Mouse (Mus musculus) brain, embryonic 14.5 days (tissue): ENCODE results near the gene Hepacam2. TPM values are rescaled to one million over a fixed set of nuclear protein-coding genes. Genes with fewer than 3 reads are reported as not detected.
"Not testable (repeated sequence)": the region's sequence is repeated elsewhere in the genome, so short reads cannot be mapped to it uniquely, and the experiment has no call there.

Experiments used
- DNase-seq: peaks from one replicate; pipeline ENCODE4 v3.0.0-alpha.2; 2011; ENCODE audit warnings: low read depth
- CTCF ChIP-seq: fragments of 200-500 bp; IDR thresholded peaks from 2 replicates; pipeline ENCODE4 v1.5.1; 2012; ENCODE audit warnings: inconsistent platforms, mild to moderate bottlenecking, moderate library complexity, borderline replicate concordance; ENCODE audit not compliant: insufficient read depth, insufficient read length; ENCODE audit errors: extremely low read depth
- POLR2A ChIP-seq: fragments of 200-500 bp; IDR thresholded peaks from 2 replicates; pipeline ENCODE4 v1.6.1; 2012; ENCODE audit warnings: mild to moderate bottlenecking, inconsistent platforms, borderline replicate concordance; ENCODE audit not compliant: poor library complexity, insufficient read depth, insufficient read length, severe bottlenecking; ENCODE audit errors: extremely low read depth
- polyA plus RNA-seq: library from polyadenylated mRNA; depleted of rRNA; stranded (reverse); fragments of >200 nt; gene quantifications from 2 replicates; pipeline ENCODE4 v1.2.3, GENCODE M21; 2012; rRNA removed

Gene Hepacam2
- polyA plus RNA-seq, 1 experiment = 2.5 TPM

DNA sequence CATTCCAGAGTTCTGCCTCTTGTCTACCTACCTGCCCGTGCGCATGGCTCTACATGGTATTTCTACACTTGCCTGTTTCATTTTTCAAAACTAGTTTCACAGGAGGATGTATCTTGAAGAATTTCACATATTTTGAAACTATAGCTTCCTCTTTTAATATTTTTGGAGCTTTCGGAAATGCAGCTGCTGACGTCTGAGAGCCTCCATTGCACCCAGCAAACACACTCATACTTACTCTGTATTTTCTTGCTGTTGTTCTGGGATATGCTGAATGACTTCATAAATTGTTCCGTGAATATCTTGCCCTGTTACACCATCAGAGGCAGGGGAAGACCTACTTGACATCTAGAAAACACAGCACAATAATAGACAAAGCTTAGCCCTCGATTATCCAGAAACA is 35.1 kb downstream of the Hepacam2 start:
- no peak for DNase-seq
- TF ChIP-seq POLR2A = no peak
- no peak for TF ChIP-seq CTCF

DNA sequence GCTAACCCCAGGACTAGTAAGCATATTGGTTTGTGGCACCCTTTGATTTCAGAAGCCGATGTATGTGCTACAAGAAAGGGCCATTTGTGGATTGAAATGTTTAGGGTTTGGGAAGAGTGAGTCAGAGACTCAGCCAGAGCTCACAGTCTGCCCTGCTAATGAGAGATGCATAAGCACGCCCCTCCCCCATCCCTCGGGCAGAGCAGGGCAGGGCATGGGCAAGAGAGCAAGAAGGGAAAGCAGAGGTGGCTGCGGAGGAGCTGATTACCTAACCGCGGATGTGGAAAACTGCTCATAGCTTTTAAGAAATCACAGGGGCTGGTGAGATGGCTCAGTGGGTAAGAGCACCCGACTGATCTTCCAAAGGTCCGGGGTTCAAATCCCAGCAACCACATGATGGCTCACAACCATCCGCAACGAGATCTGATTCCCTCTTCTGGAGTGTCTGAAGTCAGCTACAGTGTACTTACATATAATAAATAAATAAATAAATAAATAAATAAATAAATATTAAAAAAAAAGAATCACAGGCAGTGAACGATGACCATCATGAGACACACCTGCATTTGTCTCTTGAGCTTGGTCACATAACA is 42.1 kb downstream of the Hepacam2 start:
- TF ChIP-seq POLR2A (no peak), CTCF (no peak)
- DNase-seq = peak; percentile 25

DNA sequence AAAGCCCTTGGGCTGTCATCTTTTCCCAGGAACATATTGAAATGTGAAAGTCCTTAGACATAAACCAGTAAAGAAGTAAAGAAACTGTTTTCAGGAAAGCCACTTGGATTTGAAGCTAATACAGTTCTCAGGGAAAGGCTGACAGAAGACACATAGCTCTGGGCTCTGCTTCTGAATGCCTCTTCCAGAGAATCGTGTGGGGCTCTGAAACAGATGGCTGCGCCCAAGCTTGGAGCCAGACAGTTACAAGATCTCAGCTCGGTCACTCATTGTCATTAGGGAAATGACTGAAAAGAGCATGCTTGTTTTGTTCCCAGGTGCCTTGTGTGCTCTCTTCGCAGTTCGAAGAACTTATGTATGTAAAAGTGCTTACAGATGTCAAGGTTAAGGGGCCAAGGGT is 43.7 kb downstream of the Hepacam2 start:
- DNase-seq = peak; percentile 11
- TF ChIP-seq POLR2A (no peak), CTCF (no peak)

DNA sequence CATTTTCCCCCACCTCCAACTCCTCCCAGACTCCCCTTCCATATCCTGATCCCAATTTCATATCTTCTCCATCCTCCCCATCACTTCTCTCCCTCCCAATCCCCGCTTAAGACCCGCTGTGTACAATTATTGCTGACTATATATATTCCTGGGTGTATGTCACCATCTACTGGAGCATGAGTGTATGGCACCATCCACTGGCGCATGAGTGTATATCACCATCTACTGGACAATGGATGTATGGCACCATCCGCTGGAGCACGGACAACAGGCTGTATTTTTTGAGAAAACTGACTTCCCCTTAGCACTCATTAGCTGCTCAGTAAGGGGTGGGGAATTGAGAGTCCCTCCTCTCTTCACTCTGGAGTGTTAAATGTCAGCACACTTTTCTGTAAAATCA is 50.7 kb downstream of the Hepacam2 start:
- TF ChIP-seq POLR2A = no peak
- peak; percentile 96 for TF ChIP-seq CTCF
- peak; percentile 83 for DNase-seq

DNA sequence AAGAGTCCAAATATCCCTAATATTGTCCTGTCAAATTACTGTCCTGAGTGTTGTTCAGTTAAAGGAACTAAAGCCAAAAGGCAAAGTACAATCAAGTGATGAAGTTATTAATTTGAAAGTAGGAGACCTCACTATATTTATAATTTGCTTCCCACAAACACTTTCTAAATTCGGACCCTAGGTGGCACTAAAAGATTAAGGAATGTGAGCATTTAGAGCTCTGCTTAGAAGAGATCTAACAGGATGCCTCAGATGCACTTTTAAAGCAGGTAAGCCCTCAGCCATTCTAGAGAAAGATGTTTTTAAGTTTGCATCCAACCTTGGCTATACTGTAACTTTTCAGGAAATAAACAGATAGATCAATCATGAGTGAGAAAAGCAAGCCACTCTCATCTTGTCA is 54.2 kb downstream of the Hepacam2 start:
- TF ChIP-seq CTCF = no peak
- TF ChIP-seq POLR2A = no peak
- peak; percentile 51 for DNase-seq

DNA sequence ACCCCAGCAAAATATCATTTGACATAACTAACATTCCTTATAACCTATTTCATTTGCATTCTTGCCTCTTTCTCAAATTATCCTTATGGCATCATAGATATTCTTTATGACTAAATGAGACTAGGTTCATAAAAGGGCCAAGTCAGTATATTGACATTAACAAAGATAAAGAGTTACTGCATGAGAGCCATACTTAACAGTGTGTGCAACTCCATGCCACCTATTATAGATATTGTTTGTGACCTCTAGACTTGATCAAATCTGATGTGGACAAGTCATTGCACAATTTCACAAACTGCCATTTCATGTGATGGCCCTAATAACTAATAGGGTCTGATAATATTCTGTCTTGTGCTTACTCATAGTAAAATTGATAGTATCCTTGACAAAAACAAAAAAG is 62.0 kb downstream of the Hepacam2 start:
- DNase-seq = no peak
- TF ChIP-seq POLR2A (no peak), CTCF (no peak)

DNA sequence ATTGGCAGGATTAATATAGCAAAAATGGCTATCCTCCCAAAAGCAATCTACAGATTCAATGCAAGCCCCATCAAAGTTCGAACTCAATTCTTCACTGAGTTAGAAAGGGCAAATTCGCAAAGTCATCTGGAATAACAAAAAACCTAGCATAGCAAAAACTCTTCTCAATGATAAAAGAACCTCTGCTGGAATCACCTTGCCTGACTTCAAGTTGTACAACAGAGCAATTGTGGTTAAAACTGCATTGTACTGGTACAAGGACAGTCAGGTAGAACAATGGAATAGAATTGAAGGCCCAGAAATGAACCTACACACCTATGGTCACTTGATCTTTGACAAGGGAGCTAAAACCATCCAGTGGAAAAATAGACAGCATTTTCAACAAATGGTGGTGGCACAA is 67.1 kb downstream of the Hepacam2 start:
- not testable (repeated sequence) for DNase-seq

DNA sequence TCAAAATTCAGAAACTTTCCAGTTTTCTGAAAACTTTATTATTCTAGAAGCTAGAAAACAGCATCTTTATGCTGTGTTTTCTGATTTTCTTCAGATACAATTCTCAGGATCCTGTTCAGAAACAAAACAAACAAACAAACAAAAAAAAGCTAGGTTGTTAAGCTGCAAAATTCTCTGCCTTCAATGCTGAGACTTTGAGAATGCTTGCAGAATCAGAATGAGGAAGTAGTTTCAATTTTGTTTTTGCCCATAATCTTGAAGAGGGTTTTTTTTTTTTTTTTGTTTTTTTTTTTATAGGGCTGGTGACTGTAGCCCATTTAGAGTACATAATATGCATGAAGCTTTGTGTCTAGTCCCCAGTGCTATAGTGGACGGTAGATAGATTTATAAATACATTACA is 71.1 kb downstream of the Hepacam2 start:
- no peak for DNase-seq
- TF ChIP-seq POLR2A = no peak
- TF ChIP-seq CTCF = no peak

DNA sequence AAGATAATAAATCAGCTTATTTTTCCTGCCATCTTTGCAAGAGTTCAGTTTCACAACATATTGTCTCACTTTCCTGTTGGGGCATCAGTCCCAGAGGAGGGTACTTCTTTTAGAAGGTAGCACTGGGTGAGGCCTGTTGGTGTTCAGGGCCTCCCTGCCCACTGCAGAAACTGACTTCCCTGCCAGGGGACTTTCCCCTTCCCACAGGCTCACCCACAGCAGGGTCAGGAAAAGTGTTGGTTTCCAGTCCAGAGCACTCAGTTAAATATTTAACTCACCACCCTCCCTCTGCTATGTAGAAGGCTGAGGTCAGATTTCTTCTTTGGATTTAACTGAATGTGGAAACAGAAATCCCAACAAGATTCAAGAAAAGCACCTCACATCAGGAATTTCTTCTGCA is 72.8 kb downstream of the Hepacam2 start:
- not testable (repeated sequence) for DNase-seq

DNA sequence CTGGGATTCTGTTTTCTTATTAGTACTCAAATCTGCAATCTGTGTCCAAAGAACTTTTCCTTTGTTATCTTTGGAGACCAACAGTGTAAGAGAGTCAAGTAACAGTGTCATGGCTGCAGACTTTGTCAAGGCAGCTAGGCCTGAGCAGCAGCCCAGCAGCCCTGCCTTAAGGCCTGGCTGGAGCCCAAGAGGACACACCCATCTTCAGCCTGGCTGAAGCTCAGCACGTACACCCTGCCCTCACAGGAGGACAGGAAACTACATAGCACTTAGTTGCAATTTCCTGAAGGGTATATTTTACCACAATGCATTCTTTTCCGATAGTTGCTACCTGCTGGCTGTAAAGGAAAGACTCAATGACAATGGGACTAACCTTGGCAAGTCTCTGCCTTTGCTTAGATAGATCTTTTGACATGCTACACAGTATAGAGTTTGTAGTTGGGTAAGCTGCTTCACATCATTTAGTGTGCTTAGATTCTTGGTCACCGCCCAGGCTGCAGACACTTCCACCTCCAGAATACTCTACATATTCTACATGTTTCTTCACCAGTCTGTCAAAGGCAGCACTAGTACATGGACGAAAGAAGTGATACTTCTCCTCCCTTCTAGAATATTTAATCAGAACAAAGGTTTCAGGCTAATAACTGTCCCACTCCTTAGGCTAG is 73.4 kb downstream of the Hepacam2 start:
- DNase-seq = not testable (repeated sequence)

Other genes with a start within 250 kb of the Hepacam2 start
- gene Samd9l, start 98.7 kb downstream of the Hepacam2 start, polyA plus RNA-seq = 0.34 and 1.5 TPM in 2 replicates
- gene Vps50, start 84 bp upstream of the Hepacam2 start, polyA plus RNA-seq = 21.1 and 24.7 TPM in 2 replicates